Mouse (Mus musculus) heart, postnatal 36 days (tissue): ENCODE results near the gene Itga1. TPM values are rescaled to one million over a fixed set of nuclear protein-coding genes. Genes with fewer than 3 reads are reported as not detected.
A peak's percentile ranks its signal among the peaks of the same experiment; 100 is the strongest.

Experiments used
- DNase-seq, 2 experiments: peaks; one replicate each; pipeline ENCODE4 v3.0.0; 2021 to 2022
- intact Hi-C: fragments of 180-260 bp; cut with DNase I; formaldehyde crosslinking; loops from one replicate; pipeline ENCODE4 v1.15.1; 2025
- total RNA-seq, 2 experiments: library from RNA; stranded (reverse); gene quantifications; 2 replicates each; pipeline ENCODE4 v1.2.3; 2021

The Itga1 gene
- total RNA-seq: 10 to 100 TPM; 38.2 to 42.4 TPM

DNA sequence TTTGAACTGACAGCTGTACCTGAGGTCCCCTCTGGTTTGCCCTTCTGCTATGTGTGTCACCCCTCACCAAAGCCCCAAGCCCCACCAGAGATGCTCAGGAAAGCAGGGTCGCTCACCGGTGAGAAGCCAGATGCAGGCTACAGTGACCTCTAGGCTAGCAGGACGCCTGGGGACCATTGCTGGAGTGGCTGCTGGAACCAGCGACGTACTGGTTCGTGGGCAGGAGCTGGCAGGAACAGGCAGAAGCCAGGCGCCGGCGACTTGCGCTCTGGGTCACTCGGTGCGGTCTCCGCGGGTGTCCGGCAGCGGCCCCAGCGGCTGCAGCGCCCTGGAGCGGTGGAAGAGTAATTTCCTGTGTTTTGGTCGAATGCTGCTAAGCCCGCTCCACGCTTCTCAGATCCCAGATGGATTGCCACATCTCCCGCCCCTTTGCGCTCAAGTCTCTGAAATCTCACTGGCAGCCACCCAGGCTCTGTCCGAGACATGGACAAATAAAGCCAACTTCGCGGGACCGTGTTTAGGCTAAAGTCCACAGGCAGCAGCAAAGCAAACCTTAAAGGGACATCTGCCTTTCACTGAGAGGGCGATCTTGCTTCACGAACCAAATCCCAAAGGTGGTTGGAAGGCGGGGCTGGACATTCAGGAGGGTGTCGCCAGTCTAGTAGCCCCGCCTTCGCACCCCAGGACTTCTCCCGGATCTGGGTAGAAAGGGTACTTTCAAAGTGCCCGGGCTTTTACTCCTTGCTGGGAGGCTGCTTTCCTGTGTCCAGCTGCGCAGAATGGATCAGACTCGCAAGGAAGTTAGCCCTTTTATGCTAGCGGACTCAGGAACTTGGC, at the start of gene Itga1, which contains the start of gene Gm49395:
TSS of gene Itga1 (minus strand) at position 610 of the 837 bp plus-strand sequence.
TSS of gene Gm49395 (minus strand) at position 567 of the 837 bp plus-strand sequence.
- DNase-seq: peak; percentile 79 to 86
- intact Hi-C loops: loop anchor here (2.0 to 10.0 kb wide), 7 partner anchors 21 to 269 kb away; no protein-coding TSS in a partner anchor

DNA sequence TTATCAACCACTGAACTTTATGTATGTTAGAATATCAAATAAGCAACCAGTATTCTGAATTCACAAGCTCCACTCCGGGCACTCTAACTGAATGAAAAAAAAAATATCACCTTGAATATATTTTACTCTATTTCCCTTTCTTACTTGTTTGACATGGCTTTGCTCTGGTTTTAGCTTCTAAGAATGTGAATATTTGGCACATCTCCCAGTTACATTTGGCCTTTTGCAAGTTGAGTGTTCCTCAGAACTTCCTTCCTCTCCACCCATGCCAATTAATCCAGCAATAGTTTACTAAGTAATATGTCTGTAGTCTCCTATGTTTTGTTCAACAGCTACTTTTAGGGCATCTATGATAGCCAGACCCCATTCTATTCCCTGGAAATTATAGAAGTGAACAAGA, 48.8 kb upstream of the Itga1 start:
- intact Hi-C loops: loop anchor here (5.0 to 10.0 kb wide), 2 partner anchors 37 to 46 kb away; partner anchors contain the start of genes Gm49395 and Itga1
- no peak for DNase-seq

DNA sequence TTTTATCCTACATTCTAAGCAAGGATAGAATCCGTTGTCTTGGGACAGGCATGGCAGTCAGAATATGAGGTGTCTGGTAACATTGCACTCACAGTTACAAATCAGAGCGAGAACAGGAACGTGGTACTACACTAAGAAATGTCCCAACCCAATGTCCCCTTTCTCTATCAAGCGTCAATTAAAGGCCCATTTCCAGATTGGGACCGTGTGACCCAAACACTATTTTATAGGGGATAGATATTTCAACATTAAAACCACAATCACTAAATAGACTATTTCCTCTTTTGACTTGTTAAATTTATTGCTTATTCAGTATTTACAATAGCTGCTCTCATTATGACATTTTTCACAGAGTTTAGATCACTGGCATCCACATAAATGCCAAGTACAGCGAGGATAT, 48.1 kb upstream of the Itga1 start:
- no peak for DNase-seq
- intact Hi-C loops: loop anchor here (5.0 to 10.0 kb wide), 2 partner anchors 37 to 45 kb away; partner anchors contain the start of genes Gm49395 and Itga1

DNA sequence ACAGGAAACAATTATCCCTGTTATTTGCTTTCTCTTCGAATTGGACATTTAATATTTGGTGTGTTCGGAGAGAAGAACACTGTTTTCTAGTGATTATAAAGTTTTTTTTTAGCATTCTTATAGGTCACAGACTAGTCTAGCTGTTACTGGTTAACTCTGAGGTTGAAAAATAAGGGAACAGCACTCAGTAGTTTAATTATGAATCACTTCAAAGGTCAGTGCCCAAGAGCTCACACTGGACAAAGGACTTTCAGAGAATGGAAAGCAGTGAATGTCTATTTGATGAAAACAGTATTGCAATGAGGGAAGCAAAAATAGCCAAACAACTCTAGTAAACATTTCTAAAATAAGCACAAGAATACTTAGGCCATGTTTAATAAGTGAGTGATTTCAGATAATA, 41.8 kb upstream of the Itga1 start:
- intact Hi-C loops: no loop called here
- no peak for DNase-seq

DNA sequence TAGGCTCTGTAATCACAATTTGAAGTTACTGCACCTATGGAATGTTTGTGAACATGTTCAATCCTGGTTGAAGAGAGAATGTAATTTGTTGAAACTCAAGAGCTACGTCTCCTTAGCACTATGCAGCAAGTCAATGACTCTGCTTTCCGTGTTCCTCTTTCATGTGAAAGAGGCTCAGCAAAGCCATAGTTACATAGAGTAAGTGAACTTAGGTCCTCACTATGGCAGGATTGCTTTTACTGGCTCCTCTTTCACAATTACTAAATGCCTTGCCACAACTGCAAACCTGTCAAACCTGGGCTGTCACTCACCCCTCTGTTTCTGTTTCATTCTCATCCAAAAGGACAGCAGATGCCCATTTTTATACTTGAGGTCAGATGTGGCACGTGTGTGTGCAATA, 40.3 kb upstream of the Itga1 start:
- DNase-seq: no peak
- intact Hi-C loops: no loop called here

DNA sequence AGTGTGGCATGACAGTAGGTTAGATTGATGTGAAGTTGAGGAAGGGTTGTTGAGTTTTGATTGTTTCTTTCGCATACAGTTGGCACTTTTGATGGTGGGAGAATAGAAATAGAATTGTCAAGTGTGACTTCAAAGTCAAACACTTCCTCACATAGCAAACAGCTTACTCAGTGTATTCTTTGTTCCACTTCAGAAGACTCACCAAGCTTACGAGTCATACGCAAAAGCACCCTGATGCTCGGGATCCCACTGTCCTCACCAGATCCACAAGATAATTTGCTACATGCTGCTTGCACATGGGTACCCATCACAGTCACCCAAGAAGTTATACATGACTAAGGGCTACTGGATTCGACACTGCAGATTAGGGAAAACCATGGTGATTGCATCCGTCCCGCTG, 36.7 kb upstream of the Itga1 start:
- no peak for DNase-seq
- intact Hi-C loops: no loop called here

DNA sequence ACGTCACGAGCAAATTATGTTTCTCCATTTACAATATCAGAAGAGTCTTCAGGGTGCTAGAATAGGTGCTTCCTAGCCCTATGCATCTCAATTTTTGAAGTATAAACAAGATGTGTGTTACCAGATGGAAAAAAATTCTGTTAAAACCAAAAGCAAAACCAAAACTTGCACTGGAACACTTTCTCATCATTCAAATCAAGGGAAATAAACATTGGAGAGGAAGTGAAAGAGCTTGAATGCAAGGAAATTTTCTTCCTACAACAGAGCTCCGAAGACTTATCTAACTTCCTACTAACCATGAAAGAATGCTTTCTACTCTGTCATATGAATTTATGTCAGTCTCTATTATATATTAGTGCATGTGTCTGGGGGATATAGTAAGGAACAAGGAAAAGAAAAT, 35.0 kb upstream of the Itga1 start:
- DNase-seq: no peak
- intact Hi-C loops: no loop called here

DNA sequence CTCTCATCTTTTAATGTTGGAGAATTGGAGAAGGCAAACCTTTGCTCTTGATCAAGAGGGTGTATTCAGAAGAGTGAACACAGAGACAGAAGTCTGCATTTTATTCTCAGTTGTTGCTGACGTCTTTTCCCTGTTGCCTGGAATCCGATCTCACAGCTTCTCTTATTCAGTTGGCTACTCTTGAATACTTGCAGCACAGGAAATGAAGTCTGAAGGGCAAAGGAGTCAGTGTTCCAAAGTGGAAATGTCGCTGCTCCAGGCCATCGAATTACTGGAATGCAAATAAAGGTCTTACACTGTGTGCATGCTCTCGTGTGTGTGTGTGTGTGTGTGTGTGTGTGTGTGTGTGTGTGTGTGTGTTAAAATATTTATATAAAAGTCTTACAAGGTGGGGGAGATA, 30.7 kb upstream of the Itga1 start:
- no peak for DNase-seq
- intact Hi-C loops: no loop called here

DNA sequence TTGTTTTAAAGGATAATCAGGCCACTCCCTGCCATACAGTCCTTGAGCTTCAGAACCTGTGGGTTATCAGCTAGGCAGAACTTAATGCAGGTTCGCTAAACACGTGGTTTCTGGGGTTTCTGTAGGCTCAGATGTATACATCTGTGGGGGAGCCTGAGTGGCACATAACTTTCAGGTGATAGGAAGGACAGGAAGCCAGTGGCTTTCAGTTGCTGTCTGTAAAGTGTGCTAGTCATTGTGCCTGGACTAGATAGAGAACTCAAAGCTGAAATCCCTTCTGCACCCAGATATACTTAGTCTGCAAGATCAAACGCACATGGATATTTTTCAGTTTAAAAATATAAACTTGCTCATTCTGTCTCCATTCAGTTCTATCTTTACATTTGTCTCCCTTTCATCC, 29.6 kb upstream of the Itga1 start:
- intact Hi-C loops: no loop called here
- no peak for DNase-seq

DNA sequence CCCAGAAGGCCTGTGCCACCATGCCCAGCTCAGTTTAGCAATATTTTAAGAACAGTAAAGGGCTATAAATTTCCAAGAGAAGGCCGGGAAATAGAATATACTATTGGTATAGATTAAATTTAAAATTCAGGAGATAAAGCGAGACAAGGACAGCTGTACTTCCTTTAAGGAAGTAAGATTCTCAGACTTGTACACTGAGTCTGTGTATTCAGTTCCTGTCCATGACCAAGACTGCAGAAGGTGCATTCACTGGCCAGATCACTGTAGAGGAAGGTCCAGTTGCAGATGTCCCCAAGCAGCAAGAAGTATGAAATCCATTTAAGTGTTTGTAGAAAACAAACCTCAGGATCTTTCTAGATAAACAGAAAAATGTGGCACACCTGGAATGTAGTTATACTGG, 28.3 kb upstream of the Itga1 start:
- intact Hi-C loops: no loop called here
- no peak for DNase-seq

DNA sequence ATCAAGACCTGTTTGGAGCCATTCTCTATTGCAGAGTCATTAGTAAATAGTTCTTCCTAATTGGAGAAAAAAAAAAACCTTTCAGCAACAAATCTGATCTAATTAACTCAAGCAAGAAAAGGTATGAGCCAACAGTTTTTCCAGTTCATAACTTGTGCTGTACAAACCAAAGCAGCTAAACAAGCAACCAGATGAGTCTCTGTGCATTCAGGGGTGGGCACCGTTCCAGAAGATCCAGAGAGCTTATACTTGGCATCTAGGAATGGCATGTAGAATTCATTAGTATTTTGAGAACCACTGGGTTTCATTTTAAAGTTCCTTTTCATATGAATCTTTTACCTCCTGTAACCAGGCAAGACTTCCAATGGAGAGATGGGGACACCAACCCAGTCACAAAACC, 26.1 kb upstream of the Itga1 start:
- no peak for DNase-seq
- intact Hi-C loops: no loop called here

DNA sequence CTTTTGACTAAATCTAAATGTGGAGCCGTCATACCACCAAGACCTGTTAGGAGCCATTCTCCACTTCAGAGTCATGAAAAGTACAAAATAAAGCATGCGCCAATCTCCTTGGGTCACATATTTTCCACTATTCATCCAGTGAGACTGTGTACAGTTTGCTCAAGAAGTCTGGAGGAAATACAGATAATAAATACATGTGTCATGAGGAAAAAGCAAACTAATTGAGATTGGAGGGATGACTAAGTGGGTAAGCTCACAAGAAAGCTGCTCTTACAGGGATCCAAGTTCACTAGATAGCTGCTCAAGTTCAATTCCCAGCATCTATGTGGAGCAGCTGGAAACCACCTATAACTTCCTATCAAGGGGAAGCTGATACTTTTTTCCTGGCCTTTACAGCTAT, 24.8 kb upstream of the Itga1 start:
- intact Hi-C loops: no loop called here
- DNase-seq: no peak

DNA sequence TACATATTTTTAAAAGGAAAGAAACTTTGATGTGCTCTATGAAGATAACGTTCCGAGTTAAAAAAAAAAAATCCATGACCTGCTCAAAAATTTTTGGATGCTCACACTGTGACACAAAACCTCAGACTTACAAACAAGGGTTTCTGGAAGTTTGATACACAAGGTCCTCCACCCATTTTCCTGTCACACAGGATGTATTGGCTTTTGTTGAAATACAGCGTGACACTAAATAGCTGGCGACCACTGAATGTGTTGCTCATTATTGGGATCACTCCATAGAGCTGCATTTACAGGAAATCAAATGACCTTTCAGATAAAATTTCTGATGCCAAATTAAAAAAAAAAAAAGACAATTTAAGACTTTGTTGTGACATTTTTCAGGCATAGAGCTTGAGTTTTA, 23.4 kb upstream of the Itga1 start:
- DNase-seq: no peak
- intact Hi-C loops: no loop called here

DNA sequence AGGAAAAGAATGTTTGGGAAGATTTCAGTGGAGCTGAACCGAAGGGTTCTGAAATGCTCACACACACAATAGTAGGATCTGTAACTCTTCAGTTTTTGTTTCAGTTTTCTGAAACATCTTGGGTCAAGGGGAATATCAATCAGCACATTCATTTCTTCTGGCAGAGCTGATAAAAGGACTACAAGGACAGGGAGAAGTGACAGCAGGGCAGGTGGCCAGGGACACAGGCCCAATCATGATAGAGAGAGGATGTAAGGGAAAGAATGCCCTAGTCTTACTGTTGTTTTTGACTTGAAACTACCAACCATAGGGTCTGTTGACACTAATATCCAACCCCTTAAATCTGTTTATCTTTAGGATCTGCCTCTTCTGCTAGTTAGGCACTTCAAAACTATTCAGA, 22.8 kb upstream of the Itga1 start:
- no peak for DNase-seq
- intact Hi-C loops: loop anchor here (5.0 kb wide), 1 partner anchor 33 kb away; no protein-coding TSS in a partner anchor

DNA sequence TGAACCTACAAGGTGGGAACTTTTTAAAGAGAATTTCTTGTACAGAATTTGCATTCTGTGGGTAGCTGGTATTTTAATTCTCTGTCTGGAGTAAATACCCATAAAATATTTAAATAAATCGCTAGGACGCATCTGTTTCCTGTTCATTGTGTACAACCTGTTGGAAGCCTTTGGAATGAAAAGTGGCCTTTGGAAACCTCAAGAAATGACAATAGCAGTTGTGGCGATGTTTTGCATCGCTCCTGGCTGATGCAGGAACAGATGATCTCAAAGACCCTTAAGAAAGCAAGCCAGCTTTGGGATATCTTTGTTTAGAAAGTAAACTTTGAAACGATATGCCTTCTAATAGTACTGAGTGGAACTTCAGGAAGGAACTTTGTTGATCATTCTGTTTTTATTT, 17.0 kb upstream of the Itga1 start:
- intact Hi-C loops: no loop called here
- DNase-seq: no peak

DNA sequence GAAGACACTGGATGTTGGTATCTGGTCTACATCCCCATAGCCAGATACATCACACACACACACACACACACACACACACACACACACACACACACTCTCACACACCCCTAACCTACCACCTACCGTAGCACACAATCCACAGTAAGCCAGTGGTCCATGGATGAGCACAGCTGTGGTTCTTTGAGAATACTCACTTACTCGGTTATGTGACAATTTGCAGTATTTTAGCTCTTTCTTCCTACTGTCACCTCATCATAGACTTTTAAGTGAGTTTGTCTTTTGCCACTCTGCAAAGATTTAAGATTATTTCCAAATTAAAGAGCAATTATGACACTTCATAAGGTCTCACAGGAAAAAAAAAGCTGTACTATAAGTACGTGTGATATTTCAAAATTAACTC, 16.4 kb upstream of the Itga1 start:
- intact Hi-C loops: no loop called here

DNA sequence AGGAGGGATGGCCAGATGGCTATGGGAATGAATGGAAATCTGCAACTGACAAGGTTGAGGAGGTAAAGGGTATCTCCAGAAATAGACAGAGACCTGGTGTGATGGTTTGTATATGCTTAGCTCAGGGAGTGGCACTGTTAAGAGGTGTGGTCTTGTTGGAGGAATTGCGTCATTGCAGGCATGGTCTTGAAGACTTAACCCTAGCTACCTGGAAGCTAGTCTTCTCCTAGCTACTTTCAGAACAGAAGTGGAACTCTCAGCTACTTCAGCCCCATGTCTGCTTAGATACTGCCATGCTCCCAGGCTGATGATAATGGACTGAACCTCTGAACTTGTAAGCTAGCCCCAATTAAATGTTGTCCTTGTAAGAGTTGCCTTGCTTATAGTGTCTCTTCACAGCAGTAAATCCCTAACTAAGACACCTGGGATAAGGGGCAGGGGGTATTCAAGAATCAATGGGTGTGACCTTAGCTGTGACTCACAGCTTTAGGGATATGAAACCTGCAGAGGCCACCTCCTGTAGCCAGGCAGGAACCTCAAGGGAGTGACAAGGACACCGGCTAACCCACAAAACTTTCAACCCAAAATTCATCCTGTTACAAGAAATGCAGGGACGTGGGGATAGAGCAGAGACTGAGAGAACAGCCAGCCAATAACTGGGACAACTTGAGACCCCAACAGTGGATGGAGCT, 15.3 kb upstream of the Itga1 start:
- intact Hi-C loops: no loop called here
- no peak for DNase-seq

More for the DNA sequence above, 16.4 kb upstream of the Itga1 start:
- DNase-seq: no peak

DNA sequence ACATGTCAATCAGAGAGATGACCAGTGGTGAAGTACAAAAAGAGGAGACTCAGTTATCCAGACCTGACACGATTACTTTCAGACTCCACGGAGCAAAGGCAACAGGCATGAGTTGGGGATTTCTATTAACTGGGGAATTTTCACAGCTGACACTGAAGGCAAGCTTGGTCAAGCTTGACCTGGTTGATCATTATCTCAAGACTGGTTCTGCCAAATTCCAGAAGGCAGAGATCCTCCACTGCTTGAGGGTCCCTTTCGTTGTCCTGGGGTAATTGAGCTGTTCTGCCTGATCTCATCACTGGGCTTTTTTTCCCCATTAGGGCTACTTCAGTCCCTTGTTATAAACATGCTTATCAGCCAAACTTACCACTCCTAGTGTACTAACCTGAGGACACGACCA, 7.9 kb upstream of the Itga1 start:
- intact Hi-C loops: loop anchor here (10.0 kb wide), 2 partner anchors 45 to 215 kb away; no protein-coding TSS in a partner anchor
- no peak for DNase-seq

DNA sequence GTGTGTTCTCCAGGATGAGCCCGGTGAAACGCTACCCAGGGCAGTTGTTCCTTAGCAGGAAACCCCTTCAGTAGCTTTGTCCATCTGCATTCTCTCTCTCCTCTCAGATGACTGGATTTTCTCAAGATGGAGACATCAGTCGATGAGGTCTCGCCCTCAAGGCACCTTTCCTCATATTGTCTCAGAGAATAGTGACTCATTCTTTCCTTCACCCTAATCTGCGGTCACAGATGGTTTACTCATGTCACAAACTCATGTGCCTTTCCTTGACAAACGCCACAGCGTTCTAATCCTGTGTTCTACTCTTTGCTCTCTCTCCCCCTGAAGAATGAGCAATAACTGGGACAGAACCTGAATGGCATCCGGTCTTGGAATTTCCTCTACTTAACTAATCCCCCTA, 5.7 kb upstream of the Itga1 start:
- intact Hi-C loops: loop anchor here (10.0 kb wide), 2 partner anchors 47 to 213 kb away; no protein-coding TSS in a partner anchor
- no peak for DNase-seq

DNA sequence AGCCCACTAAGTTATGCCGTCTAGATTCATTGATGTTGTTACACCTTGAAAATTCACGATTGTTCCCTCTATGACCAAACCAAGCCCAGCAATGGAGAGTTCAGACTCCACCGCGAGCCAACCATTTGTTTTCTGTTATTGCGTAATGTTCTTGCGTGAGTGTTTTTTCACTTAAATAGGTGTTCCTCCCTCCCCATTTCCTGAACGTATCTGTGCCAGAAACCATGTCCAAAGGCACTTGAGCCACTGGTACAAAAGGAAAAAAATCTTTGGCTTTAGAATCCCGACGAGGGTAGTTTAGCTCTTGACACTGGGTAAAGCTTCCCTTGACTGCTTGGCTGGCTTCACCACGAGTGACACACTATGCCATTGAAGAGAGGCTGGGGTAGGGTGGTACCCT, 4.4 kb upstream of the Itga1 start:
- intact Hi-C loops: loop anchor here (10.0 kb wide), 2 partner anchors 49 to 211 kb away; no protein-coding TSS in a partner anchor
- DNase-seq: no peak

DNA sequence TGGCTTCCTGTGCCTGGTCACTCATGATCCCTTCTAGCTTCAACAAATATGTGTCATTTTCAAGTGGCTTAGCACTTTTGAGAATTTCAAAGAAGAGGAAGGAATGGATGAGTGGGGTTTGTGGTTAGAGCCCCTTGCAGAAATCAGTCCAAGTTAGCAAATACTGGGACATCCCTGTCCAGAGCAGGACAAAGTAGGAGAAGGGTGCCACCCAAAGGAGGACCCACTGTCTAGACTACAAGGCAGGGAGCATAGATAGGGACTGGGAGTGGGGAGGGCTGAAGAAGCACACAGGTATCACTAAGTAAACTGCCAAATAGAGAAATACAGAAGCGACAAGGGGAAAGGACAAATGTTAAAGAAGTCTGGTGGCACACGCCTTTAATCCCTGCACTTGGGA, 990 bp upstream of the Itga1 start:
- DNase-seq: no peak
- intact Hi-C loops: loop anchor here (2.0 to 10.0 kb wide), 5 partner anchors 20 to 270 kb away; no protein-coding TSS in a partner anchor
